Mouse (Mus musculus) CH12.LX (cell line): ENCODE results near the gene Pcbd1. TPM values are rescaled to one million over a fixed set of nuclear protein-coding genes. Genes with fewer than 3 reads are reported as not detected.

Experiments used
- DNase-seq: peaks from one replicate; pipeline ENCODE4 v3.0.0-alpha.2; 2013; ENCODE audit errors: extremely low read depth
- H3K27ac ChIP-seq: 2 replicates; pipeline ENCODE4 v1.5.1; 2012; ENCODE audit warnings: low read depth, mild to moderate bottlenecking, control low read depth, moderate library complexity; ENCODE audit not compliant: insufficient read depth
- H3K27me3 ChIP-seq: replicated peaks from 2 replicates; pipeline ENCODE3; 2012; ENCODE audit warnings: inconsistent platforms
- H3K36me3 ChIP-seq, 2 experiments: replicated peaks in 1 of 2; 2 replicates each; pipeline versions ENCODE3 to v1.6.1; 2012; ENCODE audit warnings: inconsistent platforms in 1 of 2, low read length in 1 of 2, mild to moderate bottlenecking in 1 of 2, mixed read lengths in 1 of 2, moderate library complexity in 1 of 2; ENCODE audit not compliant: control insufficient read depth in 1 of 2, insufficient read depth in 1 of 2
- H3K4me1 ChIP-seq, 2 experiments: 2 replicates each; pipeline ENCODE4 v1.6.1; 2012; ENCODE audit warnings: inconsistent platforms in 1 of 2, moderate library complexity in 1 of 2; ENCODE audit not compliant: insufficient read depth in 2 of 2, control insufficient read depth in 1 of 2
- H3K4me2 ChIP-seq: 2 replicates; pipeline ENCODE4 v1.6.1; 2012; ENCODE audit warnings: low read depth, mild to moderate bottlenecking, control low read depth; ENCODE audit not compliant: poor library complexity, insufficient read depth, severe bottlenecking
- H3K4me3 ChIP-seq, 3 experiments: fragments of 150-350 bp in 1 of 3; sonication (generic) in 1 of 3; replicated peaks in 1 of 3; 2 replicates each; pipeline versions ENCODE3 to v1.5.1; 2011 to 2012; ENCODE audit warnings: low read depth in 2 of 3, low read length in 2 of 3, mild to moderate bottlenecking in 2 of 3, moderate library complexity in 2 of 3, control low read depth in 1 of 3, improper control_type of control experiment in 1 of 3, inconsistent platforms in 1 of 3, mixed read lengths in 1 of 3; ENCODE audit not compliant: poor library complexity in 1 of 3
- H3K79me2 ChIP-seq: replicated peaks from 2 replicates; pipeline ENCODE4 v1.6.1; 2012; ENCODE audit warnings: mild to moderate bottlenecking, moderate library complexity; ENCODE audit not compliant: control insufficient read depth, poor library complexity, insufficient read depth, severe bottlenecking; ENCODE audit errors: extremely low read depth
- H3K9ac ChIP-seq: 2 replicates; pipeline ENCODE4 v1.6.1; 2012; ENCODE audit warnings: low read depth, mild to moderate bottlenecking, control low read depth, moderate library complexity; ENCODE audit not compliant: insufficient read depth
- H3K9me3 ChIP-seq: replicated peaks from 2 replicates; pipeline ENCODE3; 2012; ENCODE audit warnings: low read length, inconsistent platforms, mixed read lengths
- CHD2 ChIP-seq: IDR thresholded peaks from 2 replicates; pipeline ENCODE4 v1.6.1; 2011; ENCODE audit warnings: low read length, improper control_type of control experiment
- CTCF ChIP-seq, 2 experiments: IDR thresholded peaks in 1 of 2; conservative IDR thresholded peaks in 1 of 2; 2 replicates each; pipeline ENCODE4 v1.5.1; 2011 to 2012; ENCODE audit warnings: low read depth in 2 of 2, low read length in 2 of 2, improper control_type of control experiment in 1 of 2, inconsistent platforms in 1 of 2, mild to moderate bottlenecking in 1 of 2, moderate library complexity in 1 of 2
- ETS1 ChIP-seq: conservative IDR thresholded peaks from 2 replicates; pipeline ENCODE4 v1.6.1; 2012; ENCODE audit warnings: low read depth, mild to moderate bottlenecking, inconsistent platforms, low read length, improper control_type of control experiment, moderate library complexity
- GABPA ChIP-seq: IDR thresholded peaks from 2 replicates; pipeline ENCODE4 v1.6.1; 2012; ENCODE audit warnings: low read depth, low read length, improper control_type of control experiment, inconsistent platforms; ENCODE audit not compliant: insufficient replicate concordance
- IRF4 ChIP-seq: IDR thresholded peaks from 2 replicates; pipeline ENCODE4 v1.6.1; 2014; ENCODE audit warnings: low read depth, mild to moderate bottlenecking, inconsistent platforms, low read length, improper control_type of control experiment
- JUN ChIP-seq: IDR thresholded peaks from 2 replicates; pipeline ENCODE4 v1.6.1; 2011; ENCODE audit warnings: low read depth, mild to moderate bottlenecking, low read length, improper control_type of control experiment, moderate library complexity; ENCODE audit not compliant: insufficient read depth
- JUND ChIP-seq: conservative IDR thresholded peaks from 2 replicates; pipeline ENCODE4 v1.6.1; 2011; ENCODE audit warnings: low read depth, low read length, improper control_type of control experiment
- MAX ChIP-seq: IDR thresholded peaks from 2 replicates; pipeline ENCODE4 v1.6.1; 2011; ENCODE audit warnings: low read length, improper control_type of control experiment
- MAZ ChIP-seq: IDR thresholded peaks from 2 replicates; pipeline ENCODE4 v1.6.1; 2012; ENCODE audit warnings: low read depth, mild to moderate bottlenecking, inconsistent platforms, low read length, improper control_type of control experiment, moderate library complexity
- MEF2A ChIP-seq: IDR thresholded peaks from 2 replicates; pipeline ENCODE4 v1.6.1; 2014; ENCODE audit warnings: low read depth, mild to moderate bottlenecking, inconsistent platforms, low read length, improper control_type of control experiment, borderline replicate concordance
- MYC ChIP-seq: IDR thresholded peaks from 2 replicates; pipeline ENCODE4 v1.6.1; 2011; ENCODE audit warnings: low read depth, mild to moderate bottlenecking, improper control_type of control experiment, low read length
- NELFE ChIP-seq: IDR thresholded peaks from 2 replicates; pipeline ENCODE4 v1.6.1; 2011; ENCODE audit warnings: low read depth, low read length, improper control_type of control experiment
- NRF1 ChIP-seq: IDR thresholded peaks from 2 replicates; pipeline ENCODE4 v1.6.1; 2014; ENCODE audit warnings: low read depth, mild to moderate bottlenecking, inconsistent platforms, low read length, improper control_type of control experiment, moderate library complexity
- PAX5 ChIP-seq: IDR thresholded peaks from 2 replicates; pipeline ENCODE4 v1.6.1; 2012; ENCODE audit warnings: low read length, inconsistent platforms, mixed read lengths
- POLR2A ChIP-seq: IDR thresholded peaks from 2 replicates; pipeline ENCODE4 v1.6.1; 2011; ENCODE audit warnings: low read depth, mild to moderate bottlenecking, improper control_type of control experiment, low read length
- RAD21 ChIP-seq: IDR thresholded peaks from 2 replicates; pipeline ENCODE4 v1.6.1; 2011; ENCODE audit warnings: low read depth, mild to moderate bottlenecking, low read length, improper control_type of control experiment, moderate library complexity
- RCOR1 ChIP-seq: conservative IDR thresholded peaks from 2 replicates; pipeline ENCODE4 v1.6.1; 2012; ENCODE audit warnings: low read depth, mild to moderate bottlenecking, inconsistent platforms, low read length, improper control_type of control experiment
- UBTF ChIP-seq: IDR thresholded peaks from 2 replicates; pipeline ENCODE4 v1.6.1; 2012; ENCODE audit warnings: low read depth, mild to moderate bottlenecking, inconsistent platforms, low read length, improper control_type of control experiment, moderate library complexity
- ZC3H11A ChIP-seq: IDR thresholded peaks from 2 replicates; pipeline ENCODE4 v1.6.1; 2012; ENCODE audit warnings: low read depth, mild to moderate bottlenecking, inconsistent platforms, low read length, improper control_type of control experiment
- ZKSCAN1 ChIP-seq: IDR thresholded peaks from 2 replicates; pipeline ENCODE4 v1.6.1; 2012; ENCODE audit warnings: low read depth, inconsistent platforms, low read length, improper control_type of control experiment, borderline replicate concordance
- ZMIZ1 ChIP-seq: IDR thresholded peaks from 2 replicates; pipeline ENCODE4 v1.6.1; 2012; ENCODE audit warnings: low read depth, mild to moderate bottlenecking, inconsistent platforms, low read length, improper control_type of control experiment
- ZNF384 ChIP-seq: IDR thresholded peaks from 2 replicates; pipeline ENCODE4 v1.6.1; 2012; ENCODE audit warnings: low read depth, low read length, improper control_type of control experiment, inconsistent platforms
- dilution Hi-C: fragments of 300-500 bp; cut with MboI; formaldehyde crosslinking; loops from 2 replicates; pipeline ENCODE4 v1.14.3; 2020; ENCODE audit warnings: low sequenced_read_pairs; ENCODE audit not compliant: extremely low pct_unique_long_range_greater_than_20kb, extremely low pct_ligation_motif_present
- in situ Hi-C: fragments of 300-500 bp; cut with MboI; formaldehyde crosslinking; loops from 3 replicates; pipeline ENCODE4 v1.14.3; 2019; ENCODE audit warnings: low sequenced_read_pairs, low pct_ligation_motif_present, low pct_unique_long_range_greater_than_20kb, mixed read lengths
- polyA plus RNA-seq: library from polyadenylated mRNA; unstranded; fragments of >175 nt; gene quantifications from 2 replicates; pipeline ENCODE4 v1.2.1, GENCODE M21; 2012; ENCODE audit warnings: low read depth; ENCODE audit not compliant: insufficient read length
- total RNA-seq, 2 experiments: library from RNA; depleted of rRNA; stranded (reverse); fragments of 300-350 nt in 1 of 2; fragments of >200 nt in 1 of 2; gene quantifications; 2 replicates each; pipeline ENCODE4 v1.2.3; 2012 to 2014

Pcbd1 gene
- total and polyA plus RNA-seq, 3 experiments: 19.3 to 36.1 (median 22.5) TPM

GRCm38 (mm10) chr10:61064635-61065034, 24.5 kb upstream of the Pcbd1 start:
- peaks cover 5 to 8% of the 10 kb centered on the region in 2 experiments for H3K4me1 ChIP-seq
- H3K79me2 ChIP-seq: no peaks in the 10 kb centered on the region
- peak; percentile 24 for DNase-seq
- no peaks in the 10 kb centered on the region for H3K36me3 ChIP-seq
- peaks cover 61% of the 10 kb centered on the region for H3K27me3 ChIP-seq
- TF ChIP-seq JUN (no peak), MAZ (no peak), ZNF384 (no peak), ZC3H11A (no peak), NELFE (no peak), ZKSCAN1 (no peak)
- H3K4me2 ChIP-seq: no peak overlapping the region
- H3K9me3 ChIP-seq: no peaks in the 10 kb centered on the region
- dilution Hi-C loops (loop anchor here (25.0 kb wide), 1 partner anchor 302 kb away; the partner anchor contains the start of gene Slc29a3), in situ Hi-C loops (no loop called here)
- H3K4me3 ChIP-seq: no peak overlapping the region
- H3K9ac ChIP-seq: no peak overlapping the region
- H3K27ac ChIP-seq: no peak overlapping the region

- H3K9ac ChIP-seq: no peak overlapping the region
These were observed 23.7 kb upstream of the Pcbd1 start for GRCm38 (mm10) chr10:61065287-61066005.

GRCm38 (mm10) chr10:61068436-61069192, 20.5 kb upstream of the Pcbd1 start:
- Histone ChIP-seq H3K9me3 (no peaks in the 10 kb centered on the region), H3K4me1 (peaks cover 5 to 12% of the 10 kb centered on the region in 2 experiments), H3K9ac (no peak overlapping the region), H3K27ac (no peak overlapping the region), H3K36me3 (no peaks in the 10 kb centered on the region), H3K79me2 (no peaks in the 10 kb centered on the region), H3K4me2 (no peak overlapping the region; the same call in 1 of the 2 replicates), H3K4me3 (no peak overlapping the region), H3K27me3 (peaks cover 56% of the 10 kb centered on the region)
- DNase-seq: peak; percentile 64
- in situ Hi-C loops: no loop called here
- dilution Hi-C loops: loop anchor here (25.0 kb wide), 1 partner anchor 306 kb away; the partner anchor contains the start of gene Slc29a3
- TF ChIP-seq RCOR1 (no peak), ETS1 (no peak), ZC3H11A (no peak), POLR2A (no peak), IRF4 (no peak), CTCF (conservative IDR thresholded peaks at IDR 0.05 in 1 of 2, IDR thresholded peaks at IDR 0.05 in 1 of 2; ENCODE audit: low read depth in 2 of 2, low read length in 2 of 2) (peak; percentile 46 to 84), MYC (no peak), RAD21 (peak; percentile 78), PAX5 (no peak), NRF1 (no peak), ZNF384 (no peak), MAX (no peak), JUN (no peak), UBTF (no peak), GABPA (no peak), CHD2 (peak; percentile 68), MEF2A (0 out of 2 replicates have a peak, but pooled peaks have one; percentile 15), NELFE (no peak), JUND (no peak), ZMIZ1 (no peak)

More at GRCm38 (mm10) chr10:61065287-61066005, 23.7 kb upstream of the Pcbd1 start:
- no peaks in the 10 kb centered on the region for H3K9me3 ChIP-seq
- H3K4me1 ChIP-seq: peaks cover 5 to 8% of the 10 kb centered on the region in 2 experiments
- H3K4me3 ChIP-seq: no peak overlapping the region
- H3K27ac ChIP-seq: no peak overlapping the region
- no peaks in the 10 kb centered on the region for H3K36me3 ChIP-seq
- H3K27me3 ChIP-seq: peaks cover 57% of the 10 kb centered on the region
- DNase-seq: no peak
- in situ Hi-C loops (no loop called here), dilution Hi-C loops (loop anchor here (25.0 kb wide), 1 partner anchor 303 kb away; the partner anchor contains the start of gene Slc29a3)
- H3K79me2 ChIP-seq: no peaks in the 10 kb centered on the region
- no peak for TF ChIP-seq RCOR1
- H3K4me2 ChIP-seq: no peak overlapping the region
